Mouse (Mus musculus): Measurements from ENCODE around the gene Elfn2. TPM values are rescaled to one million over a fixed set of nuclear protein-coding genes. Genes with fewer than 3 reads are reported as not detected.

The Elfn2 gene
- polyA plus RNA-seq, 1 experiment from 2014 or later, result 0.06 TPM

GRCm38 (mm10) chr15:78744206-78744605 is 25.6 kb upstream of the Elfn2 start:
- Histone ChIP-seq H3K9me3 (ENCODE audit: control insufficient read depth, low read length) (no peaks in the 10 kb centered on the region), H3K36me3 (ENCODE audit: control insufficient read depth, insufficient read depth, low read length) (no peaks in the 10 kb centered on the region), H3K9ac (ENCODE audit: low read length) (no peak overlapping the region), H3K27ac (replicated peaks) (no peak overlapping the region), H3K4me3 (ENCODE audit: low read depth, low read length) (no peak overlapping the region), H3K27me3 (ENCODE audit: control insufficient read depth, insufficient read depth, low read length) (no peaks in the 10 kb centered on the region), H3K4me2 (replicated peaks; ENCODE audit: low read depth) (no peak overlapping the region), H3K4me1 (replicated peaks; ENCODE audit: control insufficient read depth, insufficient read depth) (no peaks in the 10 kb centered on the region)
- DNase-seq (ENCODE audit: low spot score), result peak; percentile 74
- TF ChIP-seq CTCF (IDR thresholded peaks at IDR 0.05; ENCODE audit: low read depth) (peak; percentile 96), EP300 (optimal IDR thresholded peaks at IDR 0.05) (no peak)
- ATAC-seq (ENCODE audit: low FRiP score, low TSS enrichment), result no peak
- WGBS, result 3% methylated on average over 5 of the region's 5 CpGs

GRCm38 (mm10) chr15:78742831-78743230 is 24.3 kb upstream of the Elfn2 start:
- Histone ChIP-seq H3K36me3 (ENCODE audit: control insufficient read depth, insufficient read depth, low read length) (no peaks in the 10 kb centered on the region), H3K9me3 (ENCODE audit: control insufficient read depth, low read length) (no peaks in the 10 kb centered on the region), H3K4me2 (replicated peaks; ENCODE audit: low read depth) (no peak overlapping the region), H3K27me3 (ENCODE audit: control insufficient read depth, insufficient read depth, low read length) (no peaks in the 10 kb centered on the region), H3K4me3 (ENCODE audit: low read depth, low read length) (no peak overlapping the region), H3K27ac (replicated peaks) (no peak overlapping the region), H3K9ac (ENCODE audit: low read length) (no peak overlapping the region), H3K4me1 (replicated peaks; ENCODE audit: control insufficient read depth, insufficient read depth) (no peaks in the 10 kb centered on the region)
- WGBS, result 84% methylated on average over 8 of the region's 10 CpGs
- ATAC-seq (ENCODE audit: low FRiP score, low TSS enrichment) (0 out of 2 replicates have a peak, but pooled peaks have one; percentile 15), DNase-seq (ENCODE audit: low spot score) (no peak)
- TF ChIP-seq EP300 (optimal IDR thresholded peaks at IDR 0.05) (no peak), CTCF (IDR thresholded peaks at IDR 0.05; ENCODE audit: low read depth) (no peak)

- H3K36me3 ChIP-seq (ENCODE audit: control insufficient read depth, insufficient read depth, low read length), result no peaks in the 10 kb centered on the region
- DNase-seq (ENCODE audit: low spot score) (no peak), ATAC-seq (ENCODE audit: low FRiP score, low TSS enrichment) (no peak)
- no peaks in the 10 kb centered on the region for H3K27me3 ChIP-seq (ENCODE audit: control insufficient read depth, insufficient read depth, low read length)
- no peak overlapping the region for H3K9ac ChIP-seq (ENCODE audit: low read length)
- TF ChIP-seq EP300 (optimal IDR thresholded peaks at IDR 0.05) (no peak), CTCF (IDR thresholded peaks at IDR 0.05; ENCODE audit: low read depth) (no peak)
- 49% methylated on average over 12 of the region's 12 CpGs for WGBS
- no peak overlapping the region for H3K27ac ChIP-seq (replicated peaks)
- no peaks in the 10 kb centered on the region for H3K4me1 ChIP-seq (replicated peaks; ENCODE audit: control insufficient read depth, insufficient read depth)
- H3K9me3 ChIP-seq (ENCODE audit: control insufficient read depth, low read length), result no peaks in the 10 kb centered on the region
- no peak overlapping the region for H3K4me2 ChIP-seq (replicated peaks; ENCODE audit: low read depth)
- H3K4me3 ChIP-seq (ENCODE audit: low read depth, low read length), result no peak overlapping the region
Observed at GRCm38 (mm10) chr15:78740662-78741061, 22.1 kb upstream of the Elfn2 start.

GRCm38 (mm10) chr15:78737146-78737545 is 18.6 kb upstream of the Elfn2 start:
- no peaks in the 10 kb centered on the region for H3K36me3 ChIP-seq (ENCODE audit: control insufficient read depth, insufficient read depth, low read length)
- H3K4me2 ChIP-seq (replicated peaks; ENCODE audit: low read depth), result no peak overlapping the region
- no peak overlapping the region for H3K4me3 ChIP-seq (ENCODE audit: low read depth, low read length)
- WGBS, result 48% methylated on average over 6 of the region's 6 CpGs
- DNase-seq (ENCODE audit: low spot score), result no peak
- no peaks in the 10 kb centered on the region for H3K27me3 ChIP-seq (ENCODE audit: control insufficient read depth, insufficient read depth, low read length)
- H3K9ac ChIP-seq (ENCODE audit: low read length), result no peak overlapping the region
- no peak overlapping the region for H3K27ac ChIP-seq (replicated peaks)
- H3K9me3 ChIP-seq (ENCODE audit: control insufficient read depth, low read length), result no peaks in the 10 kb centered on the region
- no peak for TF ChIP-seq EP300 (optimal IDR thresholded peaks at IDR 0.05)
- no peak for TF ChIP-seq CTCF (IDR thresholded peaks at IDR 0.05; ENCODE audit: low read depth)
- no peak for ATAC-seq (ENCODE audit: low FRiP score, low TSS enrichment)
- H3K4me1 ChIP-seq (replicated peaks; ENCODE audit: control insufficient read depth, insufficient read depth), result no peaks in the 10 kb centered on the region

GRCm38 (mm10) chr15:78736681-78737100 is 18.1 kb upstream of the Elfn2 start:
- Histone ChIP-seq H3K4me3 (ENCODE audit: low read depth, low read length) (no peak overlapping the region), H3K9ac (ENCODE audit: low read length) (no peak overlapping the region), H3K4me1 (replicated peaks; ENCODE audit: control insufficient read depth, insufficient read depth) (no peaks in the 10 kb centered on the region), H3K27ac (replicated peaks) (no peak overlapping the region), H3K9me3 (ENCODE audit: control insufficient read depth, low read length) (no peaks in the 10 kb centered on the region), H3K4me2 (replicated peaks; ENCODE audit: low read depth) (no peak overlapping the region), H3K27me3 (ENCODE audit: control insufficient read depth, insufficient read depth, low read length) (no peaks in the 10 kb centered on the region), H3K36me3 (ENCODE audit: control insufficient read depth, insufficient read depth, low read length) (no peaks in the 10 kb centered on the region)
- DNase-seq (ENCODE audit: low spot score) (peak; percentile 29), ATAC-seq (ENCODE audit: low FRiP score, low TSS enrichment) (peak; percentile 64)
- WGBS, result 28% methylated on average over 7 of the region's 7 CpGs
- TF ChIP-seq EP300 (optimal IDR thresholded peaks at IDR 0.05), result no peak
- no peak for TF ChIP-seq CTCF (IDR thresholded peaks at IDR 0.05; ENCODE audit: low read depth)

GRCm38 (mm10) chr15:78736181-78736579 is 17.6 kb upstream of the Elfn2 start:
- Histone ChIP-seq H3K4me2 (replicated peaks; ENCODE audit: low read depth) (no peak overlapping the region), H3K27me3 (ENCODE audit: control insufficient read depth, insufficient read depth, low read length) (no peaks in the 10 kb centered on the region), H3K9ac (ENCODE audit: low read length) (no peak overlapping the region), H3K4me3 (ENCODE audit: low read depth, low read length) (no peak overlapping the region), H3K4me1 (replicated peaks; ENCODE audit: control insufficient read depth, insufficient read depth) (no peaks in the 10 kb centered on the region), H3K9me3 (ENCODE audit: control insufficient read depth, low read length) (no peaks in the 10 kb centered on the region), H3K27ac (replicated peaks) (no peak overlapping the region), H3K36me3 (ENCODE audit: control insufficient read depth, insufficient read depth, low read length) (no peaks in the 10 kb centered on the region)
- 52% methylated on average over 3 of the region's 3 CpGs for WGBS
- ATAC-seq (ENCODE audit: low FRiP score, low TSS enrichment) (0 out of 2 replicates have a peak, but pooled peaks have one; percentile 7), DNase-seq (ENCODE audit: low spot score) (no peak)
- TF ChIP-seq CTCF (IDR thresholded peaks at IDR 0.05; ENCODE audit: low read depth) (no peak), EP300 (optimal IDR thresholded peaks at IDR 0.05) (no peak)
